Mouse (Mus musculus): ENCODE measurements around the gene Hmcn1.

The Hmcn1 gene

DNA sequence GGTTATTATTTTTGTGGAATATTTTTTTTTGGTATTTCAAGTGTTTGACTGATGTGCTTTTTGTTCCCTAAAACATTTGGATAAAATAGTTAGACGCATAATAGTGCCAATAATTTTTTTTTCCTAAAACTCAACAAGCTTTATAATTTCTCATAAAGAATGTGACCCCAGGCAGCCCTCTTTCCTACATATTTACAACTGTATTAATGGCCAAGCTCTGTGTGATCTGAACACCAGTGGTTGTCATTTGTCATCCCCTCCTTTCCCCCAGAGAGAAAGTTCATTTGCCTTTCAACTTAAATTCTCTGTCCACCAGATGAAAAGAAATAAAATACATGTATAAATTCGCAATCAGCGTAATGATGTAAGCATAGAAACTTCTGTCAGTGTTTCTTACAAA is 121.1 kb downstream of the Hmcn1 start:
- DNase-seq = no peak

DNA sequence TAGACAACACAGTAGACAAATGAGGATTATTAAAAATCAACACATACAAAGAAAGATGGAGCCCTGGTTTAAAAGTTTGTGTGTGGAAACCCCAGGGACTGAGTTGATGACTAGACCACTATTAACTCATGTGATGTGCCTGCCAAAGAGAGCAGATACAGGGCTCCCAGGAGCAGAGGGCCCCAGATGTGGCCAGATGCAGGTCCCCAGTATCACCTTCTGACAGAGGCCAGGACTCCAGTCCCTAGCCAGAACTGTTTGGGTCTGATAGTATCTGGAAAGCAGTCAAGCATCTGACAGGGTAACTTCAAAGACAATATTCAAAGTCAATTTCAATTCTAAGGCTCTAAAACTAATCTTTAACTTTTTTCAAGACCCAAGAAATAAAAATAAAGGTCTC is 124.0 kb downstream of the Hmcn1 start:
- DNase-seq = no peak

GRCm38 (mm10) chr1:150866615-150867014 is 126.6 kb downstream of the Hmcn1 start:
- no peak for DNase-seq

DNA sequence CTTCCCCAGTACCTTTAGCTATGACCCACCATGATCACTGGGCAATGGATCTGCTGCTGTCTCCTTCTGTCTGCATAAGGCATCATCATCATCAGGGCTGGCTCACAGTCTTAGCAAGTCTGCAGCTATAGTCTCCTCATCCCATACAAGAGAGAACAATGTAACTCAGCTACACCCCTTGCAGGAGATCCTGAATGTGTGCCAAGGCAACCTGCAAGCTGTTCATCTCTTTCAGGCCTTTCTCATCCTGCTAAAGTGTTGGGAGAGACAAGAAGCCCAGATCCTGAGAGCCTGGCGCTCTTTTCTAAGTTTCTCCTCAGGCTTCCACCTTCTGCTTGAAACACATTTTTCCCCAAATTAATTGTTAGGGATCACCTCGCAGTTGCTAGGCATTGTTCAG is 135.5 kb downstream of the Hmcn1 start:
- DNase-seq = no peak

DNA sequence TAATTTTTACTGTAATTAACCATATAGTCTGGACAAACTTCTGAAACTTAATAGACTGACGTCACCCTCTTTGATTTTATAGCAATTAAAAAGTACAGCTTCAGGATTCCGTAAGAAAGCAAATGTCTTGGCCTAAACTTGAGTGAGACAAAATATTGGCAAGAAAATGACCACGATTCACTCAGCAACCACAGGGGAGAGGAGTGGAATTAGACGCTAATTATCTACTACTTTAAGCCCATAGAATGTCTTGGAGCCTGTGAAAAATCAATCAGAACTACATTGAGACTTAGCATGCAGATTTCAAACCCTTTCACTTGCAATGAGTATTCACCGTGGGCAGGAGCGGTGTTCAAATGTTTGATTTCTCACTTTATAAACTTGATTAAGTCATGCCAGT is 159.8 kb downstream of the Hmcn1 start:
- DNase-seq = no peak

GRCm38 (mm10) chr1:150829851-150830250 is 163.4 kb downstream of the Hmcn1 start:
- no peak for DNase-seq

- no peak for DNase-seq
These were observed 166.1 kb downstream of the Hmcn1 start for GRCm38 (mm10) chr1:150827169-150827568.

GRCm38 (mm10) chr1:150824334-150825005 is 168.8 kb downstream of the Hmcn1 start:
- DNase-seq = no peak

- DNase-seq = no peak
These were observed 177.0 kb downstream of the Hmcn1 start for GRCm38 (mm10) chr1:150816035-150816807.

- no peak for DNase-seq
These were observed 178.3 kb downstream of the Hmcn1 start for GRCm38 (mm10) chr1:150814917-150815316.

DNA sequence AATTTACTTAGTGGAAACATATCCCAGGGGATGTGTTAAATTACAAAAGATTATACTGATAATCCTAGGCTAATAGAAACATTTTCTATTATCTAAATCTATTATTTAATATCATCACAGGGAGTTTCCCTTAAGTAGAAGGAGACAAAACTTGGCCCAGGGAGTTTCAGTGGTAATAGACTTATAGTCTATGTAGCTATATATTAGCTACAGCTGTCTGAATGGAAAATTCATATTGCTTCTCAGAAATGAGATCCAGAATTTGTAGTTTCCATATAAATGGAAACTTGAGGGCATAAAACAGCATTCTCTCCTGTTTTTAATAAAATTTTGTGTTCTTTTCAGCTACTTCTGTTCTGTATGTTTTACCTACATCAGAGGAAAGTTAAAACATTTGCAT is 179.9 kb downstream of the Hmcn1 start:
- DNase-seq = no peak

DNA sequence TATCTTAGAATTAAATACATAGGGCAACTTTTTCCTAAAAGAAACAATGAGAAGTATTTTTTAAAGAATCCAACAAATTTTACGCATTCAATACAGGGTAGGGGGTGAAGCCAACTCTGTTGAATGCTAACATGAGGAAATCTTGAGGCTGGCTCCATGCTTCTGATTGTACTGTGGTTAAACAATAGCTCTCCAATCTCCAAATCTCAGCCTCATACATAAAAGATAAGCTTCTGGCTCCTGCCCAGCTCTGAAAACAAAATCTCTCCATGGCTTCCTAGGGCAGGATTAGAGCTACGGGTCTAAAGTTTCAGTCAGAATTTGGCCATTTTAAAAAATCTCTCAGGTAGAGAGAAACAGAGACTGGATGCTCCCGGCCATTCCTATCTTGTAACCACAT is 186.4 kb downstream of the Hmcn1 start:
- DNase-seq = no peak

GRCm38 (mm10) chr1:150805466-150805865 is 187.8 kb downstream of the Hmcn1 start:
- no peak for DNase-seq

DNA sequence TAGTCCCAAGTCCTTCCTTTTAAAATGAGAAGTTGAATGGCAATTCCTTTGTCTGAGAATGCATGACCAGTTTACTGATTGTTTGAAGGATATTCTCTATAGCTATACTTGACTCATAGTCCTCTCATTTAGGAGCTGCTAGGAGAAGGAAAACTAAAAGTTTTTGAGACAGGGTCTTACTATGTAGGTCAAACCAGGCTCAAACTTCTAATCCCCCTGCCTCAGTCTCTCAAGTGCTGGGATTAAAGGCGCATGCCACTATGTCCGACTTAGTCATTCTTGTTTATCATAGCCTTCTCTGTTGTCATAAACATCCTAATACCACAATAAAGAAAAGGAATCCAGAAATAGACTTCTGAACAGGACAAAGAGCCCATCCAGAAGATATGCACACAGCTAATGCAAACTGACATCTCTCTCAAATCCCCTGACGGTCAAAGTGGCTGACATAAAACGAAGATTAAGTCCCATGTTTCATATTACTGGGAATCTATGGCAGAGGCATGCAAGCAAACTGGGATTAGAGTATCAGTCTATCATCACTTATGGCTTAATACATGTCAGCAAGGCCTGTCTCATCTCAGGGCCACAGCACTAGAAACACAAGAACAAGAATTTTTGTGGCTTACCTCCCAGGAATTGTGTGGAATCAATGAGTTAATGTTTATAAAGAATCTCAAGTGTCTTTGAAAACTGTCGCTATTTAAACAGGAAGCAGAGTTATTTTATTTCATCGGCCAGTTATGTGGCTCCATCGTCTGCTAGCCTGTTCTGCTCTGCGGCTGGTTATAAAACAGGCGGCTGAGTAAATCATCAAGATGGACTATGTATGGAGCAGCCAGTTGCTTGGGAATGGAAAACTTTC is 188.8 kb downstream of the Hmcn1 start:
- no peak for DNase-seq

DNA sequence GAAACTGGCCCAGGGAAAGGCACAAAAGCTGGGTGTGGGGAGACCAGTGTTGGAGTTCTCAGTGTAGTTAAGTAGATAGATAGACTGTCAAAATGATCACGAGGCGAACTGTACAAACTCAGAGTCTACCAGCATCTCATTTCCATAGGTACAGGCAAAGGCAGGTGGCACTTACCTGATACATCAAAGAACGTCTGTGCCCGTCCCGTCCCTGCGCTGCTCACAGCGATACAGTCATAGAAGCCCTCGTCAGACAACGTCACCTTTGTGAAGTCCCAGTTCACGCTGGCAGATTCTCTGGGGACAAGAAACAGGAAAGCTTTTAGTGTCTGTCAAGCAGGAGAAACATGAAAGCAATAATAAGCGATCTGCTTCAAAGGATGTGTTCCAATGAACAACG is 190.6 kb downstream of the Hmcn1 start:
- no peak for DNase-seq

- DNase-seq = no peak
These were observed 192.5 kb downstream of the Hmcn1 start for GRCm38 (mm10) chr1:150800611-150801263.

DNA sequence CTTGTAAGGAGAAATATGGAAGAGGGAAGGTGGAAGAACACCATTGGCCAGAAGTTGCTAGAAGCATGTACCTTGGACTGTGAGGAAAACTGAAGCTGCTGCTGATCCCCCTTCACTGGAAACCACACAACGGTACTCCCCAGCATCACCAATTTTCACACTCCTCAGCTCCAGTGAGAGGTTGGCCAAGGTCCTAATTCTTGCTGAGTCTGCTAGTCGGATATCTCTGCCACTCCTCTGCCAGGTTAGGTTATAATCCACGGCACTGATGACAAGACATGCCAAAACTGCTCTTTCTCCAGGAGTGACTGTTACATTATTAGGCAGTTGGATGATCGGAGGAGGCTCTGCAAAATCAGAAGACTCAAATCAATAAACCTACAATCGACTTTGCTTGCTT is 194.6 kb downstream of the Hmcn1 start:
- no peak for DNase-seq

- no peak for DNase-seq
These were observed 206.5 kb downstream of the Hmcn1 start for GRCm38 (mm10) chr1:150786746-150787145.

GRCm38 (mm10) chr1:150783070-150783842 is 210.0 kb downstream of the Hmcn1 start:
- DNase-seq = no peak

DNA sequence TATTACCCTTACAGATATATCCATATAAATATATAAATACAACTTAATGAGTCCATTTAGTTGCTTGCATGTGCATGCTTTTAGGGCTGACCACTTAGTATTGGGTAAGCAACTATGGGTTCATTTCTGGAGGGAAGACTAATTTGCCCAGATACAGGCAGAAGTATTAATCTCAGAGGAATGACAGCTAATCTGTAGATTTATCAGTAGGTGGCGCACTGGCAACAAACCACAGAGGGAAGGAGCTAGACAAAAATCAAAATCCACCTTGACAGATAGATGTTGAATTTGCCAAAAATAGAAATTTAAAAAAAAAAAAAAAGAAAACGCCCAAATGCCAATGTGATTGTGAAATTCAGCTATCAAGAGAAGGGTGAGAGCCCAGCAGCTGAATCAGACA is 213.3 kb downstream of the Hmcn1 start:
- DNase-seq = no peak

DNA sequence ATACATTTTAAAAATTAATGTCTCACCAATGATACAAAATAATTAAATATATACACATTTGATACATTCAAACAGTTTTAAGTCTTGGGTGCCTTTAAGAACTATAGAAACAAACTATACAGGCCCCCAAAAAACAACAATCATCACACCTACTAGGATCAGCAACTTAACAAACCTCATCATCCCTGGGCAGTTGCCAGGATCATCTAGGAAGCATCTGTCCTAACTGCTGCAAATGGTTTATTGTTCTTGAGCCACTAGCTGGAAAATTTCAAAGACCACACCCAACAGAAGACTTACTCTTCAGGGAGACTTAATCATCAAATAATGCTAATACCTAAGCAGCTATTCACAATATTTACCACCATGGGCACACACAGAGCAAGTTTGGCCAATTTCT is 216.5 kb downstream of the Hmcn1 start:
- DNase-seq = no peak

GRCm38 (mm10) chr1:150775742-150776141 is 217.5 kb downstream of the Hmcn1 start:
- no peak for DNase-seq
